Mouse (Mus musculus) lung, embryonic 14.5 days (tissue): ENCODE data around the gene Mllt10. TPM values are rescaled to one million over a fixed set of nuclear protein-coding genes. Genes with fewer than 3 reads are reported as not detected.

Experiments used
- ATAC-seq: fragments of 200-750 bp; cut with Nextera tagmentation; 2 replicates; pipeline ENCODE4 v1.8.0; 2017; ENCODE audit warnings: mild to moderate bottlenecking, moderate TSS enrichment, moderate library complexity; ENCODE audit not compliant: insufficient read depth
- DNase-seq: peaks from one replicate; pipeline ENCODE4 v3.0.0-alpha.2; 2015
- H3K27ac ChIP-seq: fragments of 300-500 bp; sonication (generic); 2 replicates; pipeline ENCODE4 v1.5.1; 2014; ENCODE audit warnings: low read depth, mild to moderate bottlenecking, moderate library complexity
- H3K27me3 ChIP-seq: fragments of 300-500 bp; sonication (generic); 2 replicates; pipeline ENCODE4 v1.6.1; 2014; ENCODE audit warnings: low read length, control low read depth; ENCODE audit not compliant: insufficient read depth
- H3K36me3 ChIP-seq: fragments of 300-500 bp; sonication (generic); 2 replicates; pipeline ENCODE4 v1.6.1; 2014; ENCODE audit warnings: control low read depth; ENCODE audit not compliant: insufficient read depth
- H3K4me1 ChIP-seq: fragments of 300-500 bp; sonication (generic); 2 replicates; pipeline ENCODE4 v1.6.1; 2014; ENCODE audit warnings: antibody characterized with exemption, control low read depth; ENCODE audit not compliant: insufficient read depth
- H3K4me2 ChIP-seq: fragments of 300-500 bp; sonication (generic); 2 replicates; pipeline ENCODE4 v1.6.1; 2014; ENCODE audit warnings: mild to moderate bottlenecking
- H3K4me3 ChIP-seq: fragments of 300-500 bp; sonication (generic); 2 replicates; pipeline ENCODE4 v1.5.1; 2014; ENCODE audit warnings: low read depth, low read length
- H3K9ac ChIP-seq: fragments of 300-500 bp; sonication (generic); 2 replicates; pipeline ENCODE4 v1.6.1; 2014
- H3K9me3 ChIP-seq: fragments of 300-500 bp; sonication (generic); 2 replicates; pipeline ENCODE4 v1.6.1; 2016; ENCODE audit warnings: low read depth, low read length, control low read depth
- CTCF ChIP-seq: IDR thresholded peaks from 2 replicates; pipeline ENCODE4 v1.5.1; 2016; ENCODE audit warnings: antibody characterized with exemption, low read depth
- WGBS: fragments of 180-500 bp; shearing (Covaris S2); extraction: QIAGEN DNeasy Blood & Tissue Kit; methylation state at CpG from one replicate; pipeline ENCODE4 v1.1.7; 2014; 5-methylcytosine and 5-hydroxymethylcytosine counted together
- microRNA-seq: library from miRNA; unstranded; fragments of <30 nt; microRNA quantifications from one replicate; pipeline ENCODE4, GENCODE M21; 2016; ENCODE audit warnings: borderline number of aligned reads
- polyA plus RNA-seq: library from polyadenylated mRNA; unstranded; fragments of >200 nt; fragmentation: Nextera tagmentation; extraction: Ambion mirVana; gene quantifications from 2 replicates; pipeline ENCODE4 v1.2.1, GENCODE M21; 2014

Mllt10 gene
- polyA plus RNA-seq, 1 experiment from 2014 or later, result 46.2 TPM

DNA sequence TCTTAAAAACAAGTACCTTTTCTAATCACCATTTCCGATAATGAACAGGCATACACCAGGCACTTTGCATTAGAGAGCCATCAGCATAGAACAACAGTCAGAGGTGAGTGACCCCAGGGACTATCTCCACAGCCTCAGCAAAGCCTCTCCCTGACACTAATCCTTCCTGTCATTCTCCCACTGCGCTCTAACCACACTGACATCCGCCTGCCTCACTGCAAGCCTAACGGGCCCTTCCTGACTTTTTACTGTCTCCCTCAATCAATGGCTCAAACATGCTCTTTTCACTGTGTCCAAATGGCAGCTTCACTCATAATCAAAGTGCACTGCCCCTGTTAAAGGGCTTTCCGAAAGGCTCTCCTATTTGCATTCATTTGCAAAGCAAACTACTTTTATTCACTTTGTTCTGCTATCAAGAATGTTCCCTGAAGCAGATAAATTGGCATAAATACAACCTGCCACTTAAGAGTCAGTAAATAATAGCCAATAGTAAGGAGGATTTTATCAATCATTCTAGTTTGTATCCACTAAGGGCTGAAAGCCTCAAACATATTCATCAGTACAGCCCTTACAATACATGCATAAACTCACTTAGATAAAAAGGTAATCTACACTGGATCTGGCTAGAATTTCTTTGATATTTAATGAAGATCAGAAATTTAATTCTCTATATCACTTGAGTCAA lies 178.0 kb downstream of the Mllt10 start:
- Histone ChIP-seq H3K27me3 (no peaks in the 10 kb centered on the region), H3K36me3 (no peaks in the 10 kb centered on the region), H3K9me3 (no peaks in the 10 kb centered on the region), H3K4me1 (no peaks in the 10 kb centered on the region), H3K27ac (no peak overlapping the region), H3K4me3 (no peak overlapping the region), H3K9ac (no peak overlapping the region), H3K4me2 (no peak overlapping the region)
- DNase-seq (no peak), ATAC-seq (no peak)
- 27% methylated on average over 5 of the region's 5 CpGs for WGBS
- no peak for TF ChIP-seq CTCF

DNA sequence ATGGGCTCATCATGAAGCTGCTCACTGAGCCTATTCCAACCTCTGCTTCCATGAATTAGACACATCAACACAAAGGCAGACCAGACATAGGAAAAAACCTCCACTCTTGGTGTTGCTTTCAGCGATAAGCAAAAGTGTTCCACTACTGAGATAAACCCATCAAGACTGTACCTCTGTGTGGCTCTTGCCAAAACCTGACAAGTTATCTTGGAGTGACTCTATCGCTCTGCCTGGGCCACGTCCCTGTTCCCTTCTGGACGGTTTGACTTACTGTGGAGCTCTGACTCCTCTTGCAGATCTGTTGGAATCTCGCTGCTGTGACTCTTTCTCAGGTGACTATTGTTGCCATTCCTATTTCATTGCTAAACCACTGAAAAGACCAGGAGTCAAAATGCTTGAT lies 180.5 kb downstream of the Mllt10 start:
- no peaks in the 10 kb centered on the region for H3K4me1 ChIP-seq
- WGBS, result 88% methylated on average over 5 of the region's 5 CpGs
- DNase-seq (no peak), ATAC-seq (no peak)
- no peaks in the 10 kb centered on the region for H3K27me3 ChIP-seq
- H3K9ac ChIP-seq, result no peak overlapping the region
- TF ChIP-seq CTCF, result no peak
- no peaks in the 10 kb centered on the region for H3K36me3 ChIP-seq
- no peaks in the 10 kb centered on the region for H3K9me3 ChIP-seq
- no peak overlapping the region for H3K4me3 ChIP-seq
- no peak overlapping the region for H3K4me2 ChIP-seq
- no peak overlapping the region for H3K27ac ChIP-seq

DNA sequence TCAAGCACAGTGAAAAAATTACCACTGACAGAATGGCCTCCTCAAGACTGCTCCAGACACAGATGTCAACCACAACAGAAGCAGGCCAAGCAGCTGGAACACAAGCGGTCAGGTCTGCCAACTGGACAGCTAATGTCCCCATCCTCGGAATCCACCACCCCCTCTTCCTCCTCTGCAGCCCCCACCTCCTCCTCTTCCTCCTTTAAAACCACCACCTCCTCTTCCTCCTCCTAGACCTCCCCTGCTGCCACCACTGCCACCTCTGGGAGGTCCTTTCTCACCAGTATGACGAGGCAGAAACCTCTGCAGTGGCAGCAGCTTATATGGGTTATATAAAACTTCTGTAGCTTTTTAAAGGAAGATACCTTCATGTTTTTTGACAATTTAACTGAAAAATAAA lies 194.2 kb downstream of the Mllt10 start:
- Histone ChIP-seq H3K27me3 (no peaks in the 10 kb centered on the region), H3K27ac (no peak overlapping the region), H3K4me2 (no peak overlapping the region), H3K36me3 (no peaks in the 10 kb centered on the region), H3K4me1 (no peaks in the 10 kb centered on the region), H3K9me3 (no peaks in the 10 kb centered on the region; the same call in 1 of the 2 replicates), H3K4me3 (no peak overlapping the region), H3K9ac (no peak overlapping the region)
- DNase-seq (no peak), ATAC-seq (no peak)
- TF ChIP-seq CTCF, result no peak
- 81% methylated on average over 3 of the region's 3 CpGs for WGBS

Small RNA genes within 50 kb of the gene (microRNA-seq; reads per million reads assigned to microRNA genes)
- gene Gm23638 (not detected), gene Mir7655 (10.0 reads per million, percentile 24 among the genes with 10 or more reads in this experiment)

Other genes with a start within 250 kb of the Mllt10 start
- gene H2al2a, start 58.3 kb upstream of the Mllt10 start, polyA plus RNA-seq, result not detected in 2 replicates
- gene A930004D18Rik, start 17.5 kb upstream of the Mllt10 start, polyA plus RNA-seq, result 8.9 and 11.4 TPM in 2 replicates
- gene Skida1, start 6.2 kb upstream of the Mllt10 start, polyA plus RNA-seq, result 8.3 and 8.5 TPM in 2 replicates